Comparison of ENCODE assay signal across 7 mouse cellular contexts in the genomic region with DNA sequence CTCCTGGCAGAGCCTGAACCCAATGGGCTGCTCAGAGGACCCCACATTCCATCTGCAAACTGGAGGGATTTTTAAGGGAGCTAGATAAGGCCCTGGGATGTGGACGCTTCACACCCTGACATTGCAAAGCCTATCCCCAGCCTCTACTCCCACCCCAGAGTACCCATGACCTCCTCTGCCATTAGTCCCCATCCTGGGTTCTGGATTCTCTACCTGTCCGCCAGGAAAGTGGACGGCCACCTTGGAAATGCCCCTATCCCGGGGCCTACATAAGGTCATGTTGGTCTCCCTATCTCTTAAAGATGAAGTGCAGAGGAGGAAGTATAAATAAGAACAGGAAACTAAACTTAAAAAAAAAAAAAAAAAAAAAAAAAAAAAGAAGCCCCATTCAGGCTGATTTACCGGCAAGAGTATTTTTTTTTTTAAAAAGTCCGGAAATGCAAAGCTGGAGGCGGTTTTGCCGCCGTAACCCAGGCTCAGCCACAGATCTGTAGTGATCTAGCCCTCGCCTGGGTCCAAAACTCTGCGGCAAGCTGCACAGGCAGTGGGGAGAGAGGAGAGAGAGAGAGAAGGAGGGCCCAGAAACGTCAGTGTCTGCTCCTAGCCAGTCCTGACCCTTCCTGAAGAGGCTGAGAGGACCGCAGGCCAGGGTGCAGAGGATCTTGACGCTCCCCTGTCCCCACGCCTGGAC. TPM values are rescaled to one million over a fixed set of nuclear protein-coding genes. Genes with fewer than 3 reads are reported as not detected.
DNase-seq lines count a peak whose midpoint lies in the region; ATAC-seq and TF ChIP-seq lines count a peak whose summit lies in the region.

No protein-coding gene starts in this region.

- H3K27me3 ChIP-seq in liver, adult 2 months (ENCODE audit: control insufficient read depth, insufficient read depth, low read length), result no peaks in the 10 kb centered on the region
- peaks cover 8% of the 10 kb centered on the region for H3K27me3 ChIP-seq in midbrain, embryonic 16.5 days (ENCODE audit: control insufficient read depth, insufficient read depth, low read depth, low read length)

- TF ChIP-seq CTCF in liver, adult 2 months (IDR thresholded peaks at IDR 0.05; ENCODE audit: low read depth, low read length), result no peak

- no peaks in the 10 kb centered on the region for H3K9me3 ChIP-seq in ES-E14 (ENCODE audit: control insufficient read depth, insufficient read depth, low read depth, low read length)
- H3K9me3 ChIP-seq in midbrain, embryonic 16.5 days (replicated peaks; ENCODE audit: control insufficient read depth, low read length, poor library complexity, severe bottlenecking), result no peaks in the 10 kb centered on the region

- peak; percentile 84 for DNase-seq in CD4-positive, CD25-positive, alpha-beta regulatory T cell, adult 2 months (ENCODE audit: low read depth, low spot score)
- no peak for DNase-seq in ES-E14 (ENCODE audit: low read depth, low spot score)
- no peak for DNase-seq in liver, adult 2 months (ENCODE audit: extremely low read depth, low read depth, low spot score)
- no peak for DNase-seq in right cerebral cortex, postnatal 14 days
- no peak for DNase-seq in frontal cortex, postnatal 14 days (ENCODE audit: low spot score in 2 of 2)

- H3K9ac ChIP-seq in ES-E14 (ENCODE audit: insufficient read depth, low read depth, low read length, poor library complexity, severe bottlenecking), result peak overlapping the region; percentile 58
- peak overlapping the region; percentile 48; the same call in 1 of the 2 replicates for H3K9ac ChIP-seq in liver, adult 2 months (ENCODE audit: low read depth, low read length)
- H3K9ac ChIP-seq in midbrain, embryonic 16.5 days (ENCODE audit: low read depth, low read length), result peak overlapping the region; percentile 43

- no peak for TF ChIP-seq POLR2A in liver, adult 2 months (IDR thresholded peaks at IDR 0.05; ENCODE audit: extremely low read depth, insufficient read depth, low read length)

- WGBS in liver, adult 2 months, result 25% methylated on average over 15 of the region's 15 CpGs
- 23% methylated on average over 15 of the region's 15 CpGs for WGBS in midbrain, embryonic 16.5 days

- peak; percentile 38 for ATAC-seq in granulocyte monocyte progenitor cell, adult 5-6 weeks (replicated peaks; ENCODE audit: poor library complexity, severe bottlenecking)
- no peak for ATAC-seq in midbrain, embryonic 16.5 days

- in situ Hi-C loops in ES-E14 (cut with MboI; ENCODE audit: low sequenced_read_pairs in 2 of 2, unreplicated experiment in 2 of 2), result no loop called here

- no peaks in the 10 kb centered on the region for H3K36me3 ChIP-seq in ES-E14 (ENCODE audit: control insufficient read depth, insufficient read depth, low read length, poor library complexity, severe bottlenecking)
- H3K36me3 ChIP-seq in liver, adult 2 months (ENCODE audit: control insufficient read depth, insufficient read depth, low read length), result no peaks in the 10 kb centered on the region
- no peaks in the 10 kb centered on the region for H3K36me3 ChIP-seq in midbrain, embryonic 16.5 days (ENCODE audit: control insufficient read depth, insufficient read depth, low read length)

- H3K4me1 ChIP-seq in ES-E14 (ENCODE audit: control insufficient read depth in 2 of 2, insufficient read depth in 2 of 2, low read length in 2 of 2, poor library complexity in 1 of 2), result peaks cover 0 to 15% of the 10 kb centered on the region in 2 experiments; a peak in 1 of 4 replicates
- H3K4me1 ChIP-seq in liver, adult 2 months (ENCODE audit: control insufficient read depth, insufficient read depth, low read length), result no peaks in the 10 kb centered on the region
- peaks cover 4% of the 10 kb centered on the region; the same call in 1 of the 2 replicates for H3K4me1 ChIP-seq in midbrain, embryonic 16.5 days (ENCODE audit: control insufficient read depth, insufficient read depth, low read length)

- no peaks in the 10 kb centered on the region for H3K79me2 ChIP-seq in liver, adult 2 months (ENCODE audit: control insufficient read depth, insufficient read depth, low read length)

- peak overlapping the region; percentile 51 to 73 for H3K4me3 ChIP-seq in ES-E14 (ENCODE audit: insufficient read depth in 1 of 2, low read depth in 1 of 2, low read length in 2 of 2, poor library complexity in 1 of 2, severe bottlenecking in 1 of 2)
- peak overlapping the region; percentile 58 for H3K4me3 ChIP-seq in liver, adult 2 months (ENCODE audit: insufficient read depth, low read depth, low read length)
- peak overlapping the region; percentile 37 for H3K4me3 ChIP-seq in midbrain, embryonic 16.5 days (ENCODE audit: low read depth, low read length)

- no peak overlapping the region for H3K27ac ChIP-seq in ES-E14 (ENCODE audit: insufficient read depth, low read depth, low read length, poor library complexity, severe bottlenecking)
- H3K27ac ChIP-seq in liver, adult 2 months (replicated peaks; ENCODE audit: insufficient read depth, low read depth, low read length), result peak overlapping the region; percentile 34; the same call in 1 of the 2 replicates
- no peak overlapping the region for H3K27ac ChIP-seq in midbrain, embryonic 16.5 days (ENCODE audit: low read length)

- peak overlapping the region; percentile 64 for H3K4me2 ChIP-seq in midbrain, embryonic 16.5 days (ENCODE audit: low read length)

TF ChIP-seq in ES-E14, 5 proteins besides CTCF, POLR2A, EP300 and RAD21:
- TF ChIP-seq ZNF384 (IDR thresholded peaks at IDR 0.05; ENCODE audit: low read depth, low read length), result peak; percentile 28; the same call in 1 of the 2 replicates
- TF ChIP-seq ZC3H11A (IDR thresholded peaks at IDR 0.05; ENCODE audit: borderline replicate concordance, low read depth, low read length), result no peak
- no peak for TF ChIP-seq MAFK (IDR thresholded peaks at IDR 0.05; ENCODE audit: insufficient read depth, low read depth, low read length)
- TF ChIP-seq HCFC1 (IDR thresholded peaks at IDR 0.05; ENCODE audit: borderline replicate concordance, insufficient read depth, low read length), result no peak
- no peak for TF ChIP-seq CHD2 (IDR thresholded peaks at IDR 0.05; ENCODE audit: low read depth, low read length)
TF ChIP-seq in ES-E14: peak in this region for 1.

RNA-seq across cellular contexts. Expression of gene Pik3cd, which starts 4.7 kb away (rescaled TPM):
- total RNA-seq in ES-E14 (2012; rRNA removed), result 6.4 and 8.0 TPM in 2 replicates
- total RNA-seq in granulocyte monocyte progenitor cell, adult 5-6 weeks (2014; fragmentation: Nextera tagmentation), result 72.9 and 80.4 TPM in 2 replicates
- 64.5 and 81.6 TPM in 2 replicates for total RNA-seq in granulocyte monocyte progenitor cell, adult 5-6 weeks (2017)
- 2.3 and 3.0 TPM in 2 replicates for total RNA-seq in liver, adult 2 months (2014; rRNA removed)
- 1.6 and 2.2 TPM in 2 replicates for polyA plus RNA-seq in liver, adult 2 months (2012; rRNA removed)
- 13.9 and 15.7 TPM in 2 replicates for polyA plus RNA-seq in midbrain, embryonic 16.5 days (2015; fragmentation: Nextera tagmentation; extraction: Ambion mirVana)

RNA-seq across cellular contexts. Expression of gene Tmem201, which starts 40.2 kb away (rescaled TPM):
- 47.3 and 66.6 TPM in 2 replicates for total RNA-seq in ES-E14 (2012; rRNA removed)
- total RNA-seq in granulocyte monocyte progenitor cell, adult 5-6 weeks (2014; fragmentation: Nextera tagmentation), result 14.0 and 17.6 TPM in 2 replicates
- 7.1 and 7.5 TPM in 2 replicates for total RNA-seq in granulocyte monocyte progenitor cell, adult 5-6 weeks (2017)
- total RNA-seq in liver, adult 2 months (2014; rRNA removed), result 6.5 and 8.2 TPM in 2 replicates
- 23.4 and 25.2 TPM in 2 replicates for polyA plus RNA-seq in liver, adult 2 months (2012; rRNA removed)
- 46.3 and 47.8 TPM in 2 replicates for polyA plus RNA-seq in midbrain, embryonic 16.5 days (2015; fragmentation: Nextera tagmentation; extraction: Ambion mirVana)
